Mouse (Mus musculus) ZHBTc4 (cell line): ENCODE measurements at regions not wholly inside any gene's neighbourhood (a gene's known extent, or its start where the extent isn't known, plus 50 kb on each side); places are given as distances from the start of the nearest gene placed in this dataset.

Experiments used
- DNase-seq: peaks from one replicate; pipeline ENCODE4 v3.0.0-alpha.2; 2011; ENCODE audit warnings: low read depth, low spot score

GRCm38 (mm10) chr11:21478191-21478590 is 93.8 kb upstream of the Wdpcp start:
- no peak for DNase-seq

GRCm38 (mm10) chr11:21470711-21471110 is 99.7 kb upstream of the Ugp2 start:
- DNase-seq, result no peak

- peak; percentile 59 for DNase-seq
Measured at GRCm38 (mm10) chr11:21468465-21468864, 97.5 kb upstream of the Ugp2 start.

GRCm38 (mm10) chr11:21460011-21460410 is 89.0 kb upstream of the Ugp2 start:
- DNase-seq, result no peak

GRCm38 (mm10) chr11:21453308-21454106 is 82.5 kb upstream of the Ugp2 start:
- peak; percentile 12 for DNase-seq

- peak; percentile 81 for DNase-seq
Measured at GRCm38 (mm10) chr11:21433726-21434125, 62.7 kb upstream of the Ugp2 start.

DNA sequence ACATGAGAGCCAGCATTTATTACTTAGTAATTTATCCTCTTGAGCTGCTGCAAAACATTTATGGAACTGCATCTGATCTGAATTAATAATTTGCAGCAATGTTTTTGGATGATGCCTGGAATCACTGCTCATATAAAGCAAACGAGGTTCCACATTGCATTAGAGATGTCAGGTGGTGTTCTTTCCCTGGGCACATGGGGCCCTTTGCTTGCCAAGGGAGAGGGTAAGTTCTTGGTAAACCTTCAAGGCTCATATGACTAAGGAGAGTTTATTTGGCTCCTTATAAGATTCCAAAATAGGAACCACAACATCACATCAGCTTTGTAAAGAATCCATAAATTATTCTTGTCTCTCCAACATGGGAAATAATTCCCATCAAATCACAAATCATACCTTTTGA is 59.0 kb upstream of the Ugp2 start:
- DNase-seq, result no peak

- no peak for DNase-seq
Measured at GRCm38 (mm10) chr11:21428749-21429148, 57.7 kb upstream of the Ugp2 start.

DNA sequence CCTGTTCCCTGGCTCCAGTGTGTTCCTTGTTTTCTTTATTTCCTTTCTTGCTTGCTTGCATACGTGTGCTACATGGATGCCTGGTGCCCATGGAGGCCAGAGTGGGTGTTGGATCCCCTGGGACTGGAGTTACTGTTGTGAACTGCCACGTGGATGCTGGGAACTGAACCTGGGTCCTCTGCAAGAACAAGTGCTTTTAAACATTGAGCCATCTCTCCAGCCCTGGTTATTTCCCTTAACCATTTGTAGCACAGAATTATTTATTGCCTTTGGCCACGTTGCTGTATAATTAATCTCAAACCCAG is 57.0 kb upstream of the Ugp2 start:
- no peak for DNase-seq

DNA sequence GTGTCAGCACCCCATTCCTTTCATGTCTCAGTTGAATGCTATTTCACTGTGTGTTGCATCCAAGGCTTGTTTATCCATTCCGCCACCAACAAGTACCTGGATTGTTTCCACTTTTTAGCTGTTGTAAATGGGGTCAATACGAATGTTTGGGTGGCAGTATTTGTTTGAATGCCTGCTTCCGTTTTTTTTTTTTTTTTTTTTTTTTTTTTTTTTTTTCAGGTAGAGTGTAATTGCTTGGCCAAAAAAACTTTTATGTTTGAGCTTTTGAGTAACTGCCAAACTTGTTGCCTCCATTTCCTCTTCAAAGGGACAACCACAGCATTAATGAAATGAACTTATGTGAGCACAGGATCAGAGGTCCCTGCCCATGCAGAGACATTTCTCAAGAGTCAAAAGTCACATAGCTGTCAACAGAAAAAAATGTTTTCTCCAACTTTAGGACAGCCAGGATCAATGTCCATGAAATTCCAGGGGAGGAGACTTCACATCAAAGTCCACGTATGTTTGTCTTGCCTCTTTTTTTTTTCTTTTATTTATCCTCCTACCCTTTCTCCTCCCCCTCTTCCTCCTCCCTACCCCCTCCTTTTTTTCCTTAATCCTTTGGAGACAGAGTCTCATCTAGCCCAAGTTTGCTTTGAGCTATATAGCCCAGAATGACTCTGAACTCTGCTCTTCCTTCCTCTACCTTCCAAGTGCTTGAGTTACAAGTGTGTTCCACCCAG is 56.5 kb upstream of the Ugp2 start:
- DNase-seq, result no peak

DNA sequence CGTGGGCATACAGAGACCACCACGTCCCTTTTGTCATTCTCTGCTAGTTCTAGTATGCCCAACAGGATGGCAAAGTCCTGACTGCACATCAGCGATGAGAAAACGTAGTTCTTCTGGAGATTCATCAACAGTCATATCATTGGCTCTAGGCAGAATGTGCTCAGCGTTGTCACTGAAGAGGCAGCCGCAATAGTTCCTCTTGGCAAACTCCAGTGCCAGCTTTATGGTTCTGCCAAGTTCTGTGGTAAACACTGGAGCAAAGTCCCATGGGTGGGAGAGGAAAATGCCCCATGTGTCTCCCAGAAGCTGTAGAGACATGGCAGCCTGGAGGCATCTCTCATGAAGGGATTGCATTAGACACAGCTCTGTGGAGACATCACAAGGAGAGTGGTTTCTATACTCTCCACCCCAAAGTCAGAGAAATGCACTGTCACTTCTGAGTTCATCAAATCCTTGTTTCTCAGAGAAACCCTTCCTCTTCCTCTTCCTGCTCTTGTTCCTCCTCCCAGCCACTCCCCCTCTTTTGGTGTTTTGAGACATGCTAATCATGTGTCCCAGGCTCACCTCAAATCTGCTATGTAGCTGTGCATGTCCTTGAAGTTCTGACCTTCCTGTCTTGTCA is 54.6 kb upstream of the Ugp2 start:
- DNase-seq, result no peak

GRCm38 (mm10) chr11:21424345-21424744 is 53.3 kb upstream of the Ugp2 start:
- DNase-seq, result no peak

DNA sequence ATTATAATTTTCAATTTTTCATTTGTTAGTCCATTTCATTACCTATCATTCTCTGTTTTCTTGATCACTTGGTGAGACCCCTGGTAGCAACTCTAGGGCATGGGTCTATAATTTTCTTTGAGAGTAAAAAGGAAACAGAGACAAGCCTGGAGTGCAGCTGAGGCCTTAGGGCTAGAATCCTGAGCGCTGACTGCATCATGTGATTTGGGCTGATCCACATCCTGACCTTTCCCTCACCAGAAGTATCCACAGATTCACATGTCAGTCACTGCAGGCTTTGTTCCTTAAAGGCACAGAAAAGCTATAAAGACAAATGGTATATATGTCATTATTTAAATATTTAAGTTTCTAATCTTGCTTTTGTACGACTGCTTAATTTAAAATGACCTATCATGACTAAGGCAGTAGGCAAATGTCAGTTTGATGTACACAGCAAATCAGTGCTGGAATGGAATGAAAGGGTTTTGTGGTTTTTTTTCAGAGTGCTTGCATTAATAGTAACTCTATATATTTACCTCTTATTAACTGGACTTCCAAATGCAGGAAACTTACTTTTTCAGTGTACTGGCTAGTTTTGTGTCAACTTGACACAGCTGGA is 51.4 kb upstream of the Ugp2 start:
- DNase-seq, result no peak
